Mouse (Mus musculus) CH12.LX (cell line): ENCODE measurements around the gene Uqcr10.

Experiments used
- GABPA ChIP-seq: IDR thresholded peaks from 2 replicates; pipeline ENCODE4 v1.6.1; 2012; ENCODE audit warnings: low read depth, low read length, improper control_type of control experiment, inconsistent platforms; ENCODE audit not compliant: insufficient replicate concordance
- POLR2A ChIP-seq: IDR thresholded peaks from 2 replicates; pipeline ENCODE4 v1.6.1; 2011; ENCODE audit warnings: low read depth, mild to moderate bottlenecking, improper control_type of control experiment, low read length

DNA sequence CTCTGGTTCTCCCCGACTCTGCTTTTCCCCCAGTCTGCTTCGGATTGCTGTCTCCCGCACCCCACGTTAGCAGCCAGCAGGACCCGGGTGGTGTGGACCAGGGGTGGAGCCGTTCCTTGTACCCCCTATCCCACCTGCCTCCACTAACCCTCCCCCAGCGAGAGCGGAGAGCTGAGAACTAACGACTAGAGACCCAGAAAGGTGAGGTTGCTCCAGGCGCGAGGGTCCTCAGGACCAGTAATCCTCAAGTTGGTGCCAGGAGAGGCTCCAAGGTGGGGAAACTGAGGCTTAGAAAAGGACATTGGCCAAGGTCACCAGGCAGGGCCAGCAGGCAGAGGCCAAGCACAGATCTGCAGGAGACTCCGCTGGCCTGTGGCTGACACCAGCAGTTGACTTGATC lies 43.1 kb upstream of the Uqcr10 start:
- TF ChIP-seq GABPA, result no peak
- TF ChIP-seq POLR2A, result no peak
